Mouse (Mus musculus): ENCODE data around the gene Lhx1. TPM values are rescaled to one million over a fixed set of nuclear protein-coding genes. Genes with fewer than 3 reads are reported as not detected.

Gene Lhx1
- polyA plus RNA-seq (2012; rRNA removed) = 0.01 TPM in 1 of 2 replicates, not detected in the other

GRCm38 (mm10) chr11:84525421-84526274, at the start of gene Lhx1:
TSS of gene Lhx1 (minus strand) at chr11:84525535.

GRCm38 (mm10) chr11:84513171-84514116, 11.9 kb downstream of the Lhx1 start, which contains the start of gene Aatf:
TSS of gene Aatf (minus strand) at chr11:84513522.

Other genes starting within 250 kb of the Lhx1 start
- 7.0 and 7.9 TPM in 2 replicates for gene Aatf, start 12.0 kb downstream of the Lhx1 start, polyA plus RNA-seq (2012; rRNA removed)